Mouse (Mus musculus): ENCODE measurements around the gene Dhcr7. TPM values are rescaled to one million over a fixed set of nuclear protein-coding genes. Genes with fewer than 3 reads are reported as not detected.

The Dhcr7 gene
- total and polyA plus RNA-seq, 3 experiments, result 5.1 to 22.2 (median 5.7) TPM

DNA sequence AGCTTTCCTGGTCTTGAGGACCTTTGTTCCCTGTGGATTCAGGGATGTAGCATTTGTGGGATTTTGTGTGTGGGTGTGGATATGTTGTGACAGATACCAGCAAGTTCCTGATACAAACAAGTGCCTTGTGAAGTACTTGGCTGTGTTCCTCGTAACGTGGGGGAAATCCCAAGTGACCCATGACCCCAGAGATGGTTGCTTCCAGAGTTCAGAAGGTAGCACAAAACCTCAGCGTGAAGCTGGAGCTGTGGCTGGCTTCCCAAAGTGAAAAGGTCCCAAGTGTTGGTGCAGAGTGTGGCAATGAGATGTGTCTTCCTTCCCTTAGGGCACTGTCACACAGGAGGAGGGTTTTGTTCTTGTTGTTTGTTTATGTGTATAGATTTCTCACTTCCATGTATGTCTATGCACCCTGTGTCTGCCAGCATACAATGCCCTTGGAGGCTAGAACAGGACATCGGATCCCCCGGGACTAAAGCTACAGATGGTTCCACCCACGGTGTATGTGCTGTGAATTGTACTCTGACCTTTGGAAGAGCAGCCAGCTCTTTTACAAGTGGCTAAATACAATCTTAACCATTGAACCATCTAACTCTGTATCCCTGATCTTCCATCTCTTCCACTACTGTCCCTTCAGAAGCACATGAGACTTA is 30.5 kb upstream of the Dhcr7 start:
- Histone ChIP-seq H3K9ac (ENCODE audit: low read depth, low read length) (no peak overlapping the region), H3K27me3 (ENCODE audit: control insufficient read depth, insufficient read depth, low read length) (no peaks in the 10 kb centered on the region), H3K36me3 (ENCODE audit: control insufficient read depth, insufficient read depth, low read length) (no peaks in the 10 kb centered on the region), H3K4me1 (ENCODE audit: control insufficient read depth, insufficient read depth, low read length) (no peaks in the 10 kb centered on the region), H3K27ac (no peak overlapping the region), H3K4me3 (no peak overlapping the region), H3K79me2 (replicated peaks; ENCODE audit: control insufficient read depth, insufficient read depth, low read length) (no peaks in the 10 kb centered on the region)
- TF ChIP-seq POLR2A (IDR thresholded peaks at IDR 0.05; ENCODE audit: insufficient read depth, low read depth, low read length), result no peak
- no peak for TF ChIP-seq EP300 (IDR thresholded peaks at IDR 0.05; ENCODE audit: insufficient read depth, low read depth, low read length)
- TF ChIP-seq CTCF (IDR thresholded peaks at IDR 0.05), result no peak
- DNase-seq, result no peak
- 60% methylated on average over 6 of the region's 6 CpGs for WGBS
- intact Hi-C loops (cut with DNase I), result no loop called here

DNA sequence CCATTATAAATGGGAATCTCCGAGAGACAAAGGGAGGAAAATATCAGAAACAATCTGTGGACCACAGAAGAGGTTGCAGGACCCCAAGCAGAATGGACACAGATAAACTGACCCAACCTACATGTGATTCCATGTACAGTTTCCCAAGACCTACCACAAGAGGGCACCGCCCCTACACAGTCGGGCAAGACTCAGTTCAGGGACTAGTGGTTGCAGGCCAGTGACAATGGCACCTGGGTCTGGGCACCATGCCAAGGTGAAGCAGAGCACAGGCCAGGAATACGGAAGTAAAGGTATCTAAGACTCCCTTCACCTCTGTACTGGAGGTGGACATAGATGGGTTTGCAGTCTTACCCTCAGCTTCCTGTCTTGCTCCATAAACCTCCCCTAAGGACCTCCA is 29.8 kb upstream of the Dhcr7 start:
- Histone ChIP-seq H3K4me1 (ENCODE audit: control insufficient read depth, insufficient read depth, low read length) (no peaks in the 10 kb centered on the region), H3K9ac (ENCODE audit: low read depth, low read length) (no peak overlapping the region), H3K36me3 (ENCODE audit: control insufficient read depth, insufficient read depth, low read length) (no peaks in the 10 kb centered on the region), H3K27me3 (ENCODE audit: control insufficient read depth, insufficient read depth, low read length) (no peaks in the 10 kb centered on the region), H3K27ac (no peak overlapping the region), H3K79me2 (replicated peaks; ENCODE audit: control insufficient read depth, insufficient read depth, low read length) (no peaks in the 10 kb centered on the region), H3K4me3 (no peak overlapping the region)
- TF ChIP-seq CTCF (IDR thresholded peaks at IDR 0.05) (peak; percentile 62), POLR2A (IDR thresholded peaks at IDR 0.05; ENCODE audit: insufficient read depth, low read depth, low read length) (no peak)
- 53% methylated on average over 4 of the region's 4 CpGs for WGBS
- DNase-seq, result peak in 1 of 2 experiments; percentile 45
- intact Hi-C loops (cut with DNase I), result no loop called here

- no peak overlapping the region for H3K4me3 ChIP-seq
- no peak overlapping the region for H3K9ac ChIP-seq (ENCODE audit: low read depth, low read length)
- H3K27me3 ChIP-seq (ENCODE audit: control insufficient read depth, insufficient read depth, low read length), result no peaks in the 10 kb centered on the region
- no peak for DNase-seq
- H3K27ac ChIP-seq, result no peak overlapping the region
- 89% methylated on average over 4 of the region's 4 CpGs for WGBS
- no peaks in the 10 kb centered on the region for H3K36me3 ChIP-seq (ENCODE audit: control insufficient read depth, insufficient read depth, low read length)
- TF ChIP-seq POLR2A (IDR thresholded peaks at IDR 0.05; ENCODE audit: insufficient read depth, low read depth, low read length) (no peak), CTCF (IDR thresholded peaks at IDR 0.05) (no peak), EP300 (IDR thresholded peaks at IDR 0.05; ENCODE audit: insufficient read depth, low read depth, low read length) (no peak)
- H3K4me1 ChIP-seq (ENCODE audit: control insufficient read depth, insufficient read depth, low read length), result no peaks in the 10 kb centered on the region
- intact Hi-C loops (cut with DNase I), result no loop called here
- H3K79me2 ChIP-seq (replicated peaks; ENCODE audit: control insufficient read depth, insufficient read depth, low read length), result no peaks in the 10 kb centered on the region
Measured at GRCm38 (mm10) chr7:143798783-143799182, 24.2 kb upstream of the Dhcr7 start.

DNA sequence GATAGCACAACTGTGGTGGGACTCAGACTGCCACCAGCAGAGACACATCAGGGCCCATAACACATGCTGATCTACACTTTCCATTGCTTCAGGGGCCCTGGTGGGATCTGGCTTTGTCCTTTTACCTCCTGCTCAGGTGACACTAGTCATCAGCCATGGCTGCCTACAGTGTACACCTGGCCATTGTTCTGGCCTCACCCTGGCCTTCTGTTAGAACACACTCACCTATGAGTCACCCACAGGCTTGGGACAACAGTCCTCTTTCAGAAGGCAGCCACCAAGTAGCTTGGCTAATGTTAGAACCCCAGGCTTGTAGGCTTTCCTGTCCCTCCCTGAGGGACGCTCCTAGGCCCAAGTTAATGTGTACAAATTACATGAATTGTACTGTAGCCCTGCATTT is 22.2 kb upstream of the Dhcr7 start:
- H3K4me3 ChIP-seq, result no peak overlapping the region
- intact Hi-C loops (cut with DNase I), result no loop called here
- 92% methylated on average over 1 of the region's 1 CpGs for WGBS
- H3K36me3 ChIP-seq (ENCODE audit: control insufficient read depth, insufficient read depth, low read length), result no peaks in the 10 kb centered on the region
- TF ChIP-seq EP300 (IDR thresholded peaks at IDR 0.05; ENCODE audit: insufficient read depth, low read depth, low read length) (no peak), CTCF (IDR thresholded peaks at IDR 0.05) (no peak), POLR2A (IDR thresholded peaks at IDR 0.05; ENCODE audit: insufficient read depth, low read depth, low read length) (no peak)
- no peak overlapping the region for H3K27ac ChIP-seq
- no peaks in the 10 kb centered on the region for H3K27me3 ChIP-seq (ENCODE audit: control insufficient read depth, insufficient read depth, low read length)
- no peak for DNase-seq
- H3K4me1 ChIP-seq (ENCODE audit: control insufficient read depth, insufficient read depth, low read length), result no peaks in the 10 kb centered on the region
- H3K9ac ChIP-seq (ENCODE audit: low read depth, low read length), result no peak overlapping the region
- no peaks in the 10 kb centered on the region for H3K79me2 ChIP-seq (replicated peaks; ENCODE audit: control insufficient read depth, insufficient read depth, low read length)

DNA sequence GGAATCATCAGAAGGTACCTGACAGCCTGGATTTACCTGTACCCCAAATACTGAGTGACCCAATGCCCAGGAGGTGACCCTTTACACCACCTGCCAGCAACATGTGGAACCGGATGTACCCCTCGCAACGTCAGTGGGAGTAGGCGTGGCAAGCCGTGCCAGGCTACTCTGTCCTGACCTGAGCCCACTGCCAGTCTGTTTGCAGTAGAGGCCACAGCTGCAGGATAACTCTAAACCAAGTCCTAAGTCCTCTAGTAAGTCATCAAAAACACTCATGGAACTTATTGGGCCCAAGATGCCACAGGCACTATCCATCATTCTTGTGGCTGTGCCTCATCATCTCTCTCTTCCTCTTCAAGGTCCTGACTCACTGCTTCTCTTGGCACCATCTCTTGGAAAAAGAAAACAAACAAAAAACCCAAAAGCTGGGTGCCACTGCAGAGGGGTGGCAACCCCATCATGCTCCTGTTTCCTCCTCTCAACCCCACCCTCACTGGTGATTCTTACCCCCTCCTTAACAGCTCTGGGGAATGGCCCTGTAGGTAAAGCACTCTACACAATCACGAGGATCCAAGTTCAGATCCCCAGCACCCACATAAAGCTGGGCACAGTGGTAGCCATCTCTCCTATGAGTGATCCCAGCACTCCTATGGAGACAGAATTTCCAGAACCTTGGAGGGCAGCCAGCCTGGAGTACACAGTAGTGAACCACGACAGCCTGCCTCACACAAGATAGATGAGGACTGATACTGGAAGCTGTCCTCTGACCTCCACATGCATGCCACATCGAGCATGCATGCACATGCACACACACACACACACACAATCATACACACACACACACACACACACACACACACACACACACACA is 21.5 kb upstream of the Dhcr7 start:
- 82% methylated on average over 8 of the region's 8 CpGs for WGBS
- no peaks in the 10 kb centered on the region for H3K79me2 ChIP-seq (replicated peaks; ENCODE audit: control insufficient read depth, insufficient read depth, low read length)
- DNase-seq, result no peak
- intact Hi-C loops (cut with DNase I), result no loop called here
- H3K36me3 ChIP-seq (ENCODE audit: control insufficient read depth, insufficient read depth, low read length), result no peaks in the 10 kb centered on the region
- H3K4me3 ChIP-seq, result no peak overlapping the region
- H3K27ac ChIP-seq, result no peak overlapping the region
- TF ChIP-seq POLR2A (IDR thresholded peaks at IDR 0.05; ENCODE audit: insufficient read depth, low read depth, low read length), result no peak
- no peak for TF ChIP-seq EP300 (IDR thresholded peaks at IDR 0.05; ENCODE audit: insufficient read depth, low read depth, low read length)
- TF ChIP-seq CTCF (IDR thresholded peaks at IDR 0.05), result no peak
- no peak overlapping the region for H3K9ac ChIP-seq (ENCODE audit: low read depth, low read length)
- H3K27me3 ChIP-seq (ENCODE audit: control insufficient read depth, insufficient read depth, low read length), result no peaks in the 10 kb centered on the region
- H3K4me1 ChIP-seq (ENCODE audit: control insufficient read depth, insufficient read depth, low read length), result no peaks in the 10 kb centered on the region

DNA sequence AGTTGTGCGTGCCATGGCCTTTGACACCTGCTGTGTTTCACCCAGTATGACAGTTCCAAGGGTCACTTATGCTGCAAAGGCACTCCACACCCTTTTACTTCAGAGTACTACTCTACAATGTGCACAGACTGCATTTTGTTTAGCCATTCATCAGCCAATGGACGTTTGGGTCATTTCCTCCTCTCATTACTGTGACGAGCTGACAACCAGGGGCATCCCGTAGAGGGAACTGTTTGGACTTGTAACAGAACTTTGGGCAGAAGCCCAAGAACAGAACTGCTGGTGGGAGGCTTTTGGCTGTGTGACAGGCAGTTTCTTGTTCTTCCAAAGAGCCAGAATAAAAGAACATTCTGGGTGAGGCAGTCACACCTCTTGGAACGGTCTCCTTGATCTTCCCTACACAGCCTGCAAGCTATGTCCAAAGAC is 17.7 kb upstream of the Dhcr7 start:
- no peak overlapping the region for H3K27ac ChIP-seq
- intact Hi-C loops (cut with DNase I), result no loop called here
- H3K36me3 ChIP-seq (ENCODE audit: control insufficient read depth, insufficient read depth, low read length), result no peaks in the 10 kb centered on the region
- H3K27me3 ChIP-seq (ENCODE audit: control insufficient read depth, insufficient read depth, low read length), result no peaks in the 10 kb centered on the region
- no peak overlapping the region for H3K9ac ChIP-seq (ENCODE audit: low read depth, low read length)
- no peak overlapping the region for H3K4me3 ChIP-seq
- no peak for DNase-seq
- no peaks in the 10 kb centered on the region for H3K79me2 ChIP-seq (replicated peaks; ENCODE audit: control insufficient read depth, insufficient read depth, low read length)
- H3K4me1 ChIP-seq (ENCODE audit: control insufficient read depth, insufficient read depth, low read length), result no peaks in the 10 kb centered on the region
- WGBS, result 53% methylated on average over 5 of the region's 5 CpGs
- TF ChIP-seq POLR2A (IDR thresholded peaks at IDR 0.05; ENCODE audit: insufficient read depth, low read depth, low read length), result no peak
- TF ChIP-seq EP300 (IDR thresholded peaks at IDR 0.05; ENCODE audit: insufficient read depth, low read depth, low read length), result no peak
- TF ChIP-seq CTCF (IDR thresholded peaks at IDR 0.05), result no peak

All from heart, adult 2 months (tissue).